Mouse (Mus musculus) C2C12 (cell line): ENCODE results near the gene Nfia.

Source experiments
- CTCF ChIP-seq: IDR thresholded peaks from one replicate; pipeline ENCODE4 v1.5.1; 2011; ENCODE audit not compliant: control insufficient read depth, insufficient read depth, insufficient read length
- FOSL1 ChIP-seq: IDR thresholded peaks from one replicate; pipeline ENCODE4 v1.8.0; 2011; ENCODE audit warnings: mild to moderate bottlenecking, low read length; ENCODE audit not compliant: poor library complexity, insufficient read depth, severe bottlenecking

- no peak for TF ChIP-seq FOSL1
- TF ChIP-seq CTCF: no peak
These were observed 64.3 kb downstream of the Nfia start for GRCm38 (mm10) chr4:97836812-97837211.
